Mouse (Mus musculus) midbrain, embryonic 15.5 days (tissue): ENCODE measurements around the gene Ttll2. TPM values are rescaled to one million over a fixed set of nuclear protein-coding genes. Genes with fewer than 3 reads are reported as not detected.
"Not testable (repeated sequence)": the region's sequence is repeated elsewhere in the genome, so short reads cannot be mapped to it uniquely, and the experiment has no call there.

Source experiments
- ATAC-seq: fragments of 200-750 bp; cut with Nextera tagmentation; replicated peaks from 2 replicates; pipeline ENCODE4 v1.8.0; 2017; ENCODE audit warnings: moderate TSS enrichment
- H3K27ac ChIP-seq: fragments of 300-500 bp; sonication (generic); 2 replicates; pipeline ENCODE4 v1.5.1; 2015; ENCODE audit warnings: mild to moderate bottlenecking, inconsistent platforms
- H3K27me3 ChIP-seq: fragments of 300-500 bp; sonication (generic); replicated peaks from 2 replicates; pipeline ENCODE4 v1.6.1; 2015; ENCODE audit warnings: inconsistent platforms
- H3K36me3 ChIP-seq: fragments of 300-500 bp; sonication (generic); replicated peaks from 2 replicates; pipeline ENCODE4 v1.6.1; 2015; ENCODE audit warnings: inconsistent platforms
- H3K4me1 ChIP-seq: fragments of 300-500 bp; sonication (generic); 2 replicates; pipeline ENCODE4 v1.6.1; 2015; ENCODE audit warnings: inconsistent platforms
- H3K4me2 ChIP-seq: fragments of 300-500 bp; sonication (generic); 2 replicates; pipeline ENCODE4 v1.6.1; 2015; ENCODE audit warnings: inconsistent platforms, mild to moderate bottlenecking, moderate library complexity
- H3K4me3 ChIP-seq: fragments of 300-500 bp; sonication (generic); 2 replicates; pipeline ENCODE4 v1.5.1; 2015; ENCODE audit warnings: mild to moderate bottlenecking, inconsistent platforms
- H3K9ac ChIP-seq: fragments of 300-500 bp; sonication (generic); 2 replicates; pipeline ENCODE4 v1.6.1; 2015; ENCODE audit warnings: mild to moderate bottlenecking, inconsistent platforms
- H3K9me3 ChIP-seq: fragments of 300-500 bp; sonication (generic); 2 replicates; pipeline ENCODE4 v1.6.1; 2016; ENCODE audit warnings: inconsistent platforms
- WGBS: fragments of 180-500 bp; shearing (Covaris S2); methylation state at CpG from one replicate; pipeline ENCODE4 v1.1.7; 2015; ENCODE audit warnings: mixed read lengths; 5-methylcytosine and 5-hydroxymethylcytosine counted together
- polyA plus RNA-seq: library from polyadenylated mRNA; unstranded; fragments of >200 nt; fragmentation: Nextera tagmentation; extraction: Ambion mirVana; gene quantifications from 2 replicates; pipeline ENCODE4 v1.2.1, GENCODE M21; 2015

Gene Ttll2
- 0.13 TPM in 1 of 2 replicates, not detected in the other for polyA plus RNA-seq

DNA sequence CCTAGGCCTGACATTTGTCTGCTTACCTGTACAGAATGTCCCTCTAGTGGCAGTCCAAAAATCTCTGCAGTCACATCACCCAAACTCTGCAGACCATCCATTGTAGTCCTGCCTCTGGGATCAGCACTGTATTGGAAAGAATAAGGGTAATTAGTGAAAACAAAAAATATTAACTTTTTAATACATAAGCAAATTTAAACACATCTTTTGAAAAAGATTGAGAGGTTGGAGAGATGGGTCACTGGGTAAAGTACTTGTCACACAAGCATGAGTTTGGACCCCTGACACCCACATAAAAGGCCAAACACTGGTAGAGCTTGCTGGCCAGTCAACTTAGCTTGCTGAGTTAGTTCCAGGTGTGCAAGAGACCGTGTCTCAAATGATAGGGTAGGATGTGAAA lies at the start of gene Ttll2:
Gene Ttll2, minus strand, starts transcription at position 101 of the 400 bp plus-strand sequence.
- H3K27me3 ChIP-seq, H3K9me3 ChIP-seq, H3K27ac ChIP-seq, H3K36me3 ChIP-seq, H3K4me1 ChIP-seq, ATAC-seq, H3K9ac ChIP-seq, H3K4me2 ChIP-seq, H3K4me3 ChIP-seq: not testable (repeated sequence)
- 77% methylated on average over 1 of the region's 1 CpGs for WGBS

DNA sequence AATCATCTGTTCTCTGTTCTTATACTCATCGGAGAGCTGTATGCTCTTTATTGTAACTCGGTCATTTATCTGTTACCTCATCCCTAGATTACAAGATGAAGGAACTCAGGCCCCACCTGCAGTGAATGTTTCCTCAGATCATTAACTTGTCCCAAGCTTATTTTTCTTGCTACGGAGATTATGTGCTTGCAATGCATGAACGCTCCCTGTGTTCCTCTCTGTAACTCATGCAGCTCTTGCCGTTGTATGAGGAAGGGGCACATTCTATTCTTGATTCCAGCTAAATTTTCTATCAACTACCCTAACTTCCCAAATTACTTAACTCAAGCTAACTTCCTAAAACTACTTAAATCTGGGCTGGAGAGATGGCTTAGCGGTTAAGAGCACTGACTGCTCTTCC lies 47.3 kb upstream of the Ttll2 start:
- H3K9ac ChIP-seq, H3K36me3 ChIP-seq, ATAC-seq, H3K9me3 ChIP-seq, H3K4me2 ChIP-seq, H3K4me1 ChIP-seq, H3K4me3 ChIP-seq, H3K27ac ChIP-seq, H3K27me3 ChIP-seq: not testable (repeated sequence)
- 62% methylated on average over 6 of the region's 6 CpGs for WGBS

DNA sequence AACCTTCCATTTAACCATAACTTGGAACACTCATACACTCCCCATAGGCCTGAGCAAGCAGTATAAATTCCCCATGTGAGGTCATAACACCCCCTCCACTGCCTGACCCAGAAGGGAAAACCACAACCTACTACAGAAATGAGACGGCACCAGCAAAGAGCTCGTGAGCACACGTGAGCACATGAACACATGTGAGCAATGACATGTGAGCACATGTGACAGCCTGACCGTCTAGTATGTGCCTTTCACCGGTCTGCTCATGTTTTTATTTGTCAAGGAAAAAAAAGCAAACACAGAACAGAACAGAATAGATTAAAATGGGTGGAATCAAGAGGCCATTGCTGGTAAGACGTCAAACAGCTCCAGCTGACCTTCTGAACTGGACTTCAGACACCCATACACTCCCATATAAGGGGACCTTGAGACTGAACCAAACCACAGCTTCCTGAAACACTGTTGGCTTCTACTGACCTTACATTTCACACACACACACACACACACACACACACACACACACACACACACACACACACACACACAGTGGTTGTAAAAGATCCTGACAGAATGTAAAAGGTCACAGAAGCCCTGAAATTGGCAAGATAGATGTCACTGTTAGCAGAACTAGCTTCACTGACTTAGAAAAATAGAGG lies 45.8 kb upstream of the Ttll2 start:
- H3K27ac ChIP-seq, H3K27me3 ChIP-seq, H3K9ac ChIP-seq, H3K4me2 ChIP-seq, H3K4me1 ChIP-seq, ATAC-seq, H3K36me3 ChIP-seq, H3K9me3 ChIP-seq, H3K4me3 ChIP-seq: not testable (repeated sequence)
- WGBS: 91% methylated on average over 6 of the region's 6 CpGs

DNA sequence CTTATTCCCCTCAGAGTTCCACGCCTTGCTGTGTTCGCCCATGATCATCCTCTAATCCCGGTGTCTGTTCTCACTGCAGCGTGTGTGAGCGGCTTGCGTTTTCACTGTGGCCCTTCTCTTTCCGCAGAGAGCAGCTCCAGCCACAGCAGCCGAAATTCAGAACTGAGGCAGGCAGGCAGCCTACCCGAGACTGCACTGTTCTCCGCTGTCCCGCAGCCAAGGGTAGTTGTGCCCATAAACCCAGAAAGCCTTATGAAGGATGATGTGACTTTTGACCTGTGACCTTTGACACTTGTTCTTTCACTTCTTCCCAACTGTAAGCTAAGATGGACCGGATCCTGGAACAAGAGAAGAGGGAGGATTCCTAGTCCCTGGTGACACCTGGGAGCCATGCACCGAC lies 44.6 kb upstream of the Ttll2 start:
- not testable (repeated sequence) for H3K27me3 ChIP-seq, H3K9me3 ChIP-seq, H3K4me2 ChIP-seq, H3K4me1 ChIP-seq, H3K9ac ChIP-seq, H3K4me3 ChIP-seq, ATAC-seq, H3K36me3 ChIP-seq, H3K27ac ChIP-seq
- whole genome bisulfite sequencing: 87% methylated on average over 13 of the region's 13 CpGs

DNA sequence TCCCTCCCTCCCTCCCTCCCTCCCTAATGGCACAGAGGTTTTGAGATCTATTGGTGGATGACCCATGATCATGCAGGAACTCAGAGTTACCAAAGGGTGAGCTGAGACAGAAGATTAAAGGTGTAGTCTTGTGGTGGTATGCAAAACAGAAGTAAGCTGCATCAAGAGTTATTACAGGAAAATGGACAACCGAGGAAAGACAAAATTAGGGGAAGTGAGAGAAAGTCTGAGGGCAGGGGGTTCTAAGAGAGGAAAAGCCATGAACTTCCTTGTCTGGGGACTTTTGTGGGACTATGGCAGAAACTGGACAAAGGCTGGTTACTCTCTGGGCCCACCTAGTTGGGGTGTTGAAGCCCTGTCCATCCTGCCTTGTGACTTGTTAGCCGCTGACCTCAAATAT lies 43.8 kb upstream of the Ttll2 start:
- H3K4me1 ChIP-seq, ATAC-seq, H3K27me3 ChIP-seq, H3K27ac ChIP-seq, H3K4me3 ChIP-seq, H3K9ac ChIP-seq, H3K36me3 ChIP-seq, H3K9me3 ChIP-seq, H3K4me2 ChIP-seq: not testable (repeated sequence)
- no CpG with 5 or more reads among the region's 2 CpGs for WGBS

DNA sequence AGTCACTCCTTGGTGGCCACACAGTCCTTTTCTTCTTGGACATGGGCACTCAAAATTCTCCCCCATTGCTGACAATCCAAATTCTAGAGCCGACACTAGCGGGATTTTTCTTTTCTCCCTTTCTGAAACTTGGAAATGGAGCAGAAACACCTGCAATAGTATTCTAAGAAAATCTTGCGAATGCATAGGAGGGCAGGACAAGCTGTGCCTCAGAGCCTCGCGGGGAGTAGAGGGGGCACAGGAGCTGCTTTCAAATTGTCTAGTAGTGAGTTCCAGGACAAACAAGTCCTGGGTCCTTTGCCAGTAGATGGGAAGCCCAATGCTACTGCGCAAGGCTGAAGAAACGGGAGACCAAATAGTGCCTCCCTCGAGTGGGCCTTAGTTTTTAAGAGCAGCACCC lies 43.2 kb upstream of the Ttll2 start:
- 93% methylated on average over 8 of the region's 8 CpGs for WGBS
- H3K9ac ChIP-seq, ATAC-seq, H3K36me3 ChIP-seq, H3K4me1 ChIP-seq, H3K9me3 ChIP-seq, H3K4me2 ChIP-seq, H3K27me3 ChIP-seq, H3K27ac ChIP-seq, H3K4me3 ChIP-seq: not testable (repeated sequence)

DNA sequence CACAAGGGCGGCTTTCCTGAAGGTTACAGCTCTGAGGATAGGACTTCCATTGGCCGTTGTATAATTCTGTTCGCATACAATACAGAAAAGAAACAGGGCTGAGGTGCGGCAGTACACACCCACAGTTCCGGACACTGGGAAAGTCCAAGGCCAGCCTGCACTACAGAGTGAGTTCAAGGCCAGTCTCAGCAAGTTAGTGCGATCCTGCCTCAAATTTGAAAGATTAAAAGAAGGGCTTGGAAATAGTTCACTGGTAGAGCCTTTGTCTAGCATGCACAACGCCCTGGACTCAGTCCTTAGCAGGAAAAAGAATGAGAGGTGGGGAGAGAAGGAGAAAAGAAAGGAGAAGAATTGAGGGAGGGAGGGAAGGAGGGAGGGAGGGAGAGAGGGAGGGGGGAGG lies 42.6 kb upstream of the Ttll2 start:
- H3K36me3 ChIP-seq, H3K4me2 ChIP-seq, H3K27ac ChIP-seq, H3K27me3 ChIP-seq, H3K9me3 ChIP-seq, ATAC-seq, H3K4me3 ChIP-seq, H3K4me1 ChIP-seq, H3K9ac ChIP-seq: not testable (repeated sequence)
- 89% methylated on average over 7 of the region's 7 CpGs for WGBS

DNA sequence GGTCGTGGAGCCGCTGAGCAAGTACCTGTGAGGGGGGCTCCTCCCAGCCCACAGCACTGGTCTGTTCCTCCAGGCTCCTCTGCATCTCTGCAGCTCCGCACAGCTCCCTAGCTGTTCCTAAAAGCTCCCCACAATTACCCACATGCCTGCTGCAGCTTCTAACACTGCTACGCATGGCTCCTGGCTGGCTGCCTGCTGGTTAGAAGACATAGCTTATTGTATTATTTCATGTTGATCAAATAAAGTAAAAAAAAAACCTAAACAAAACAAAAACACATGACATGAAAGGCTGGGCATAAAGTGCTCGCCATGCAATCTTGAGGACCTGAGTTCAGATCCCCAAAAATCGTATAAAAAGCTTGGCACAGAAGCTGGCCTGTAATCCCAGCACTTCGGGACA lies 37.4 kb upstream of the Ttll2 start:
- not testable (repeated sequence) for H3K27me3 ChIP-seq, H3K36me3 ChIP-seq, H3K4me2 ChIP-seq, H3K9ac ChIP-seq, ATAC-seq, H3K4me3 ChIP-seq, H3K9me3 ChIP-seq, H3K4me1 ChIP-seq, H3K27ac ChIP-seq
- WGBS: 67% methylated on average over 7 of the region's 7 CpGs

DNA sequence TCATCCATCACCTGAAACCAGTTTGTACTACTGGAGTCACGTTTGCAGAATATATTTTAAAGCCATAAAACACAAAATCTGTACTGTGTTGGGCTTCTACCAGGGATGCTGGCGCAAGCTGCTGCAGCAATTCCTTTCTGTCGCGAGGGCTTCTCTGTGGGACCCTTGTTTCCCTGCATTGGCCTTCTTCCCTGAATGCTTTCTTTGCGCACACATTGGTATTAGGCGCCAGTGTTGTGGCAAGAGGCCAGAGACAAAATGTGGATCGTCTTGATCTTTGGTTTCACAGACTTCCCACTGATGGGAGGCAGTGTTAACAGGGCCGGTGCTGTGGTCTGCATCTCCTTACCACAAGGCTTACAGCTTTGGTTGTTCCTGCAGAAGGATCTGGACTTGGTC lies 36.5 kb upstream of the Ttll2 start:
- not testable (repeated sequence) for ATAC-seq, H3K27me3 ChIP-seq, H3K9ac ChIP-seq, H3K4me1 ChIP-seq, H3K4me3 ChIP-seq, H3K36me3 ChIP-seq, H3K9me3 ChIP-seq, H3K4me2 ChIP-seq, H3K27ac ChIP-seq
- 74% methylated on average over 8 of the region's 8 CpGs for WGBS

DNA sequence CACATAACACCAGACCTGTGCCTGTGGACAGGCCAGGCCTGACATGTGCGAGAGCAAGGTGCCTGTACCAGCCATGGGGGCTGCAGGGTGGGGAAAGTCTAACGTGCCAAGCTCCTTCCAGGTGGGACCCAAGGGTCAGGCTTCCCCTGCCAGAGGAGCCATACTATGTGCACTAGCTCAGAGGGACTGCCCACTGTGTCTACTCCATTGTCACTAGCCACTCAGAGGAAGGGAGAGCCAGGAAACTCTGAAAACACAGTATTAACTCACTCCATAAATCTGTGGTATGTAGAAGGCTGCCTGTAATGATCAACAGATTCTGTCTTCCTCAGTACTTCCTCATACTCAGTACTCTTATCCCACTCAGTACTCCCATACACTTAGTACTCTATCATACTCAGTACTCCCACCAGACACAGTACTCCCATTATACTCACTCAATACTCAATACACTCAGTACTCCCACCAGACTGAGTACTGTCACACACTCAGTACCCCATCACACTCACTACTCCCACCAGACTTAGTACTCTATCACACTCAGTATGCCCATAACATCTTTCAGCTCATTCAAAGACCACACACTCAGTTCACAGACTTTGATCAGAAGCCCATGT lies 36.0 kb upstream of the Ttll2 start:
- H3K27ac ChIP-seq, H3K27me3 ChIP-seq, H3K4me3 ChIP-seq, H3K9me3 ChIP-seq, H3K4me2 ChIP-seq, H3K4me1 ChIP-seq, H3K36me3 ChIP-seq, H3K9ac ChIP-seq, ATAC-seq: not testable (repeated sequence)
- no CpG with 5 or more reads among the region's 2 CpGs for WGBS

DNA sequence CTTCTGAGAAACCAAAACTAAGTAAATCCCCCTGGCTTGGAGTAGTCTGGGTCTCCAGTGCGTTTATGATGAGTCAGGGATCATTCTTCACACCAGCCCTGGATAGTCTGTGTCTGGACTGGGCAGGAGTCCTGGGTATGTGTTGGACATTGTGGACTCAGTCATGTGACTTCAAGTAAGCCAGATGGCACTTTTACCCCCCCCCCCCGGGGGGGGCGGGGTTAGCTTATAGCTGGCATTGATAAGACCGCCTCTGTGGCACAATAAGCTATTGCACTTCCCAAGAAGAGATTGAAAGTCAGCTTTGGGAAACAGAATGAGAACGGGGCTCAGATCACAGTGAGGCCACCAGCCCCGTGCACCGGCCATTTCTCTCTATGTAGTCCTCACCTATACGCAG lies 33.5 kb upstream of the Ttll2 start:
- not testable (repeated sequence) for H3K27ac ChIP-seq, H3K36me3 ChIP-seq

DNA sequence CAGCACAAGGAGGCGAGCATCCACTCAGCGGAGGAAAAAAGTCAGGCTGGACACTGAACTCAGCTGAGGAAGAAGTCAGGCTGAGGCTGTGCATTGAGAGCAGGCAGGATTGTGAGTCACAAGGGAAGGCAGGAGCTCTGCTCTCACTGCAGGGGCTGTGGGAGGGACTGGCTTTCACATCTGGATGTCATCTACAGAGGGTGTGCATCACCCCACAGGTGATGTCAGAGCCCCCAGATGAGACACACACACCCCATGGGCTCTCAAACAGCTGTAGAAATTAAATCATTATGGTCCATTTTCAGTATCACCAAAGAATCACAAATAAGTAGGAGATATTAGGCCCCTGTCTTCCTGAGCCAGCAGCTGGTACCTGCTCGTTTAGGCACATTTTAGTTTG lies 32.9 kb upstream of the Ttll2 start, which contains the start of gene Unc93a2:
Gene Unc93a2, minus strand, starts transcription at position 101 of the 400 bp plus-strand sequence.
- not testable (repeated sequence) for H3K27ac ChIP-seq
- 79% methylated on average over 3 of the region's 3 CpGs for WGBS

More for the DNA sequence above, 33.5 kb upstream of the Ttll2 start:
- not testable (repeated sequence) for H3K9ac ChIP-seq, H3K4me2 ChIP-seq, H3K27me3 ChIP-seq, H3K4me3 ChIP-seq, ATAC-seq, H3K9me3 ChIP-seq, H3K4me1 ChIP-seq
- WGBS: 68% methylated on average over 8 of the region's 8 CpGs

More for the DNA sequence above, 32.9 kb upstream of the Ttll2 start, which contains the start of gene Unc93a2:
- H3K4me1 ChIP-seq, H3K27me3 ChIP-seq, H3K9me3 ChIP-seq, H3K36me3 ChIP-seq, H3K9ac ChIP-seq, ATAC-seq, H3K4me3 ChIP-seq, H3K4me2 ChIP-seq: not testable (repeated sequence)
